Mouse (Mus musculus) hindbrain, embryonic 13.5 days (tissue): ENCODE measurements around the gene Gm49355. TPM values are rescaled to one million over a fixed set of nuclear protein-coding genes. Genes with fewer than 3 reads are reported as not detected.

ENCODE experiments used
- ATAC-seq: fragments of 200-750 bp; cut with Nextera tagmentation; 2 replicates; pipeline ENCODE4 v1.8.0; 2017; ENCODE audit warnings: moderate TSS enrichment; ENCODE audit not compliant: low FRiP score
- H3K27ac ChIP-seq: fragments of 300-500 bp; sonication (generic); 2 replicates; pipeline ENCODE4 v1.5.1; 2015; ENCODE audit warnings: inconsistent platforms, mild to moderate bottlenecking, moderate library complexity
- H3K27me3 ChIP-seq: fragments of 300-500 bp; sonication (generic); 2 replicates; pipeline ENCODE4 v1.6.1; 2015; ENCODE audit warnings: mild to moderate bottlenecking, inconsistent platforms
- H3K36me3 ChIP-seq: fragments of 300-500 bp; sonication (generic); 2 replicates; pipeline ENCODE4 v1.6.1; 2015; ENCODE audit warnings: mild to moderate bottlenecking, inconsistent platforms
- H3K4me1 ChIP-seq: fragments of 300-500 bp; sonication (generic); replicated peaks from 2 replicates; pipeline ENCODE4 v1.6.1; 2015; ENCODE audit warnings: inconsistent platforms
- H3K4me2 ChIP-seq: fragments of 300-500 bp; sonication (generic); 2 replicates; pipeline ENCODE4 v1.6.1; 2015; ENCODE audit warnings: inconsistent platforms, mild to moderate bottlenecking, moderate library complexity
- H3K4me3 ChIP-seq: fragments of 300-500 bp; sonication (generic); 2 replicates; pipeline ENCODE4 v1.5.1; 2015; ENCODE audit warnings: mild to moderate bottlenecking, inconsistent platforms
- H3K9ac ChIP-seq: fragments of 300-500 bp; sonication (generic); 2 replicates; pipeline ENCODE4 v1.6.1; 2015; ENCODE audit warnings: mild to moderate bottlenecking, inconsistent platforms
- H3K9me3 ChIP-seq: fragments of 300-500 bp; sonication (generic); 2 replicates; pipeline ENCODE4 v1.6.1; 2016; ENCODE audit warnings: inconsistent platforms
- WGBS: fragments of 180-500 bp; shearing (Covaris S2); methylation state at CpG from one replicate; pipeline ENCODE4 v1.1.7; 2015; 5-methylcytosine and 5-hydroxymethylcytosine counted together
- polyA plus RNA-seq: library from polyadenylated mRNA; unstranded; fragments of >200 nt; fragmentation: Nextera tagmentation; extraction: Ambion mirVana; gene quantifications from 2 replicates; pipeline ENCODE4 v1.2.1, GENCODE M21; 2015

Gene Gm49355
- polyA plus RNA-seq, 1 experiment from 2014 or later: not detected

DNA sequence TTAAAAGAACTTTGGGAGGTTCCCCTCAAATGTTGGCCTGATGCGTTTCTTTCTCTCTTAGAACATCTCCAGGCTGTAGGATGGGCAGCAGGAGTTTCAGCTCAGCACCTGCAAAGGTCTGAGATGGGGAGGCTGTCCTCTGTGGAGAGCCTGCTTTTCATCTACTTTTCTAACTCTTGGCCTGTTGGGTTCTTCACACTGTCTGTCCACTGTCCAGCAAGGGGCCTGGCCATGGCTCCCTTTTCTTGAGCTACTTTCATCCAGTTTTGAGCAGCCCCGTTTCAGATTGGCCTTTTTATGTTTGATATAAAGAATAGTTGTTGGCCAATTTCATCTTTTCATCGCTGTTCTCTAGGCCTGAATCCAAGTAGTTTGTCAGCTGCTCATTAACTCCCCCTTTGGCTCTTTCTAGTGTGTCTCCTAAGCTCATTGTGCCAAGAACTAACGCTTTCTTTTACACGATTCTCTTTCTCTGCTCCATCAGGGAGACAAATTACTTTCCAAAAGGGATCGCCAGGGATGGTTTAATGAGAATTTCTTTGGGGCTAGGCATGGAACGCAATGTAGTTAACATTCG, 53.7 kb downstream of the Gm49355 start:
- no peak for ATAC-seq

DNA sequence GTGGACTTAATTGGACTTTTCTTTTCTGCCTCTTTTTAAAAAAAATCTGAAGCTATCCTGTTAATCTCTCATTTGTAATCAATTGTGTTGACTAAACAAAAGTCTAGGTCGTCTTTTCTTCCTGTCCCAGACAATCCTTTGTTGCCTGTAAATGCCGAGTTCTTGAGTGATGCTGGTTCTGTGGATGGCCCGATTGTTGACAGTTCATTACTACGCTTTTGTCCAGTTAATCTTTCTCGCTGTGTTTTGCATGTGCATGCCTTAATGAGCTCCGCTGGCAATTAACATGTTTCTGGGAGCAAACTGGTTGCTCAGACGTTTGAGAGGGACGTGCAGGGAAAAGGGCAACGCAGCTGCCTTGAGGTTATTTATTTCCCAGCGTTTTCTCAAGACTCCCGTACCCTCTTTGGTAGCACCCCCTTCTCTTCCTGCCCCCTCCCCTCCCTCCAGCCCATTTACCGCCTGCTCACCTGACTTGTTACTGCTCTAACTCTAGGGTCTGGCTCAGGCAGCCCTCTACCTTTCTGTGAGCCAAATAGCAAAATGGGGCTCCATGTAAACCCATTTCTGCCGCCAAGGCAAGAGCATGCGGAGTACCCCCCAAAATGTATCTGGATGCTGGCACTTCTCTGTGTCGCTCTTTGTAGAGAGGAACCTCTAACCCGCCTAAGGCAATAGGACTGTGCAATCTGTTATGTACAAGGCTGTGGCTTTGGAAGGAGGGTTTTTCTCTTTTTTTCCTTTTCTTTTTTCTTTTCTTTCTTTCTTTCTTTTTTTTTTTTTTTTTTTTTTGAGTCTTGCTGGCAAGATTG, 54.4 kb downstream of the Gm49355 start:
- no peaks in the 10 kb centered on the region for H3K9me3 ChIP-seq
- no peak overlapping the region for H3K4me3 ChIP-seq
- H3K4me2 ChIP-seq: no peak overlapping the region
- H3K27me3 ChIP-seq: peaks cover 99% of the 10 kb centered on the region
- H3K9ac ChIP-seq: no peak overlapping the region
- H3K4me1 ChIP-seq: peaks cover 8% of the 10 kb centered on the region
- H3K27ac ChIP-seq: no peak overlapping the region
- under 1% methylated on average over 16 of the region's 16 CpGs for WGBS
- H3K36me3 ChIP-seq: no peaks in the 10 kb centered on the region
- ATAC-seq: peak; percentile 56

More for the DNA sequence above, 53.7 kb downstream of the Gm49355 start:
- H3K27ac ChIP-seq: no peak overlapping the region
- H3K9me3 ChIP-seq: no peaks in the 10 kb centered on the region
- no peak overlapping the region for H3K4me2 ChIP-seq
- WGBS: 1% methylated on average over 8 of the region's 8 CpGs
- no peaks in the 10 kb centered on the region for H3K36me3 ChIP-seq
- no peak overlapping the region for H3K9ac ChIP-seq
- H3K4me1 ChIP-seq: peaks cover 8% of the 10 kb centered on the region
- H3K27me3 ChIP-seq: peaks cover 99% of the 10 kb centered on the region
- H3K4me3 ChIP-seq: no peak overlapping the region

DNA sequence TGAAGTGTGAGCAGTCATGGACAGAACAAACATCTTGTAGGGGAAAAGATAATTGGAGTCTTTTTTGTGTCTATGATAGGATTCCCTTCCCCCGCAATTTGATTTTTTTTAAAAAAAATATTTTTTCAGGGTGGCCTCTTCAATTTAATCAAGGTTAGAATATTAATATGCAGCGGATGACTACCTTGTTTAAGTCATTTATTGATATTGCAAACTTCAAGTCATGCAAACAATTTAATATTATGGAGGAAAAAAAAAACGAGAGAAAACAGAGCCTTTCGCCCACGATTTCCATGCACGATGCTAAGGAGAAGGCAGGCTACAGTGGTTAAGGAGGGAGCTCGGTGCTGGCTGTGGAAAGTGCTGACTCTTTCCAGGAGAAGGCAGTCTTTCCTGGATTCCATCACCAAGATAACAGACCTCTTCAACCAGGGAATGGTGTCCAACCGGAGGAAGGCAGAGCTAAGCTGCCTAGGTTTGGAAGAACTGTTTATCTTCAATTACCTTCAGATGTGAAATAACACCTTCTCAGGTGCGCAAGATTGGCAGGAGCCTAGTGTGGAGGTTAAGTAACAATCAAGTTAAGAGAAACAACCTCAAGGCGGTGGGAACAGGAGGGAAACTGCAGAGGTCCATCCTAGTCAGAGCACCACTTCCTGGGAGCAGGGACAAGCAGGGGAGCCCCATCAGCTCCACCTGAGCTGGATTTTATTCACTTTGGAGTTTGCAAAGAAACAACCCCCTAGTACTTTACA, 55.2 kb downstream of the Gm49355 start:
- Histone ChIP-seq H3K4me1 (peaks cover 8% of the 10 kb centered on the region), H3K4me2 (no peak overlapping the region), H3K36me3 (no peaks in the 10 kb centered on the region), H3K27me3 (peaks cover 99% of the 10 kb centered on the region), H3K27ac (no peak overlapping the region), H3K4me3 (no peak overlapping the region), H3K9me3 (no peaks in the 10 kb centered on the region), H3K9ac (no peak overlapping the region)
- 2% methylated on average over 10 of the region's 10 CpGs for WGBS
- ATAC-seq: no peak

GRCm38 (mm10) chr14:12340238-12341074, 56.7 kb downstream of the Gm49355 start:
- no peak for ATAC-seq
- no peaks in the 10 kb centered on the region for H3K9me3 ChIP-seq
- no peak overlapping the region for H3K27ac ChIP-seq
- H3K4me1 ChIP-seq: peaks cover 19% of the 10 kb centered on the region
- no peak overlapping the region for H3K4me2 ChIP-seq
- peaks cover 99% of the 10 kb centered on the region for H3K27me3 ChIP-seq
- no peak overlapping the region for H3K4me3 ChIP-seq
- no peak overlapping the region for H3K9ac ChIP-seq
- H3K36me3 ChIP-seq: no peaks in the 10 kb centered on the region
- WGBS: 0% methylated on average over 19 of the region's 19 CpGs

DNA sequence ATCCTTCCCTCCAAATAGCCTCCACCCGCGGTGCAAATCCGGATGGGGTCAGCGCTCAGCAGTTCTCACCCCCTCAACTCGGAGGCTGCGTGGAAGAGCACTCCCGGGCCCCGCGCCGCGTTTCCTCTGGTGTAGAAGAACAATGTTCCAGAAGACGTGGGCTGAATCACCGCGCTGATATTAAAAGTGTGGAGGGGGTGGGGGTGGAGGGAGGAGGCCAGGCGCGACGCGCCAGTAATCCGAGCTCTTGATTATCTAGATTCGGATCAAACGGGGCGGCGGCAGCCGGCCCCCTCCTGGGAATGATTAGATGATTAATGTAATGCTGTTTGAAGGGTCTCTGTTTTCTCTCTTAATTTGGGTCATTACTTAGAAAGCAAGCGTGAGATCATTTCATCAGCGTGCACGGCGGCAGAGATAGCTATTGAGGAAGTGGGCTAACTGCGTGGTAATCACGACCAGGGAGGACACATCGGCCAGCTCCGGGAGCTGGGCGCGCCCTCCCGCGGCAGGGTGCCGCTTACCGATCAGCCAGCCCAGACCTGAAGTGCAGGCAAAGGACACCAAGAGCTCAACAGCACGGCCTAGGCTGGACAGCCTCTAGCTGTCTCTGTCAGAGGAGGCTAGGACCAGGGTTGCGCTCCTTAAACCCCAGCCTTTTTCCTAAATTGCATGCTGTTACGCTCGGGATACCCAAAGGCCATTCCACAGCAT, 57.5 kb downstream of the Gm49355 start:
- no peak overlapping the region for H3K4me3 ChIP-seq
- no peak overlapping the region for H3K4me2 ChIP-seq
- no peak overlapping the region for H3K9ac ChIP-seq
- no peak for ATAC-seq
- peaks cover 25% of the 10 kb centered on the region for H3K4me1 ChIP-seq
- H3K36me3 ChIP-seq: no peaks in the 10 kb centered on the region
- peaks cover 99% of the 10 kb centered on the region for H3K27me3 ChIP-seq
- under 1% methylated on average over 42 of the region's 42 CpGs for WGBS
- H3K27ac ChIP-seq: no peak overlapping the region
- H3K9me3 ChIP-seq: no peaks in the 10 kb centered on the region

GRCm38 (mm10) chr14:12341789-12342457, 58.1 kb downstream of the Gm49355 start:
- H3K9ac ChIP-seq: no peak overlapping the region
- no peak overlapping the region for H3K4me3 ChIP-seq
- H3K27me3 ChIP-seq: peaks cover 99% of the 10 kb centered on the region
- no peaks in the 10 kb centered on the region for H3K36me3 ChIP-seq
- H3K27ac ChIP-seq: no peak overlapping the region
- H3K4me2 ChIP-seq: no peak overlapping the region
- peaks cover 28% of the 10 kb centered on the region for H3K4me1 ChIP-seq
- H3K9me3 ChIP-seq: no peaks in the 10 kb centered on the region
- WGBS: 3% methylated on average over 24 of the region's 24 CpGs
- ATAC-seq: no peak

- Histone ChIP-seq H3K4me1 (peaks cover 28% of the 10 kb centered on the region), H3K27ac (no peak overlapping the region), H3K36me3 (no peaks in the 10 kb centered on the region), H3K27me3 (peaks cover 99% of the 10 kb centered on the region), H3K9me3 (no peaks in the 10 kb centered on the region), H3K4me3 (no peak overlapping the region), H3K9ac (no peak overlapping the region), H3K4me2 (no peak overlapping the region)
- ATAC-seq: no peak
- under 1% methylated on average over 23 of the region's 23 CpGs for WGBS
Observed at GRCm38 (mm10) chr14:12342458-12343131, 58.8 kb downstream of the Gm49355 start.

DNA sequence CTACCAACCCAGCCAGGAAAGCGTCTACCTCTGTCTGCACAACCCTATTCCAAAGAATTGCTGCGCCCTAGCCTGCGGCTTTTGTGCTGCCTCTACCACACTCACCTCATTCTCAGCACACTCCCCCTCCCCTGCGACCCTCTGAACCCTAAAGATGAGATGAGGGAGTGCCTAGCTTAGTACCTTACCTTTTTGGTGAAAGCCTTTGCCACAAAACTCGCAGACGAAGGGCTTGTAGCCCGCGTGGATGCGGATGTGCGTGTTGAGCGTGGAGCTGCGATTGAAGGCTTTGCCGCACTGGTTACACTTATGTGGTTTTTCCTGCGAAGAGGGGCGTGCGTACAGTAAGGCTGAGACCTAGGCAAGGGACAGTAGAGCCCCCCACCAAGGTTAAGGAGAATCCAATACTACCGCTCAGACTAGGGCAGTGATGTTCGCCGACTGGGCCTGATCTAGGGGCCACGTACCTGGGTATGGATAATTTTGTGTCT, 59.7 kb downstream of the Gm49355 start:
- Histone ChIP-seq H3K9me3 (no peaks in the 10 kb centered on the region), H3K9ac (no peak overlapping the region), H3K4me2 (no peak overlapping the region), H3K4me1 (peaks cover 23% of the 10 kb centered on the region), H3K4me3 (no peak overlapping the region), H3K36me3 (no peaks in the 10 kb centered on the region), H3K27ac (no peak overlapping the region), H3K27me3 (peaks cover 99% of the 10 kb centered on the region)
- no peak for ATAC-seq
- WGBS: 4% methylated on average over 20 of the region's 20 CpGs

GRCm38 (mm10) chr14:12344061-12344745, 60.4 kb downstream of the Gm49355 start:
- H3K27me3 ChIP-seq: peaks cover 100% of the 10 kb centered on the region
- peak overlapping the region; percentile 11; the same call in 1 of the 2 replicates for H3K4me3 ChIP-seq
- H3K4me1 ChIP-seq: peaks cover 22% of the 10 kb centered on the region
- H3K27ac ChIP-seq: no peak overlapping the region
- no peaks in the 10 kb centered on the region for H3K36me3 ChIP-seq
- H3K9ac ChIP-seq: no peak overlapping the region
- no peak for ATAC-seq
- H3K4me2 ChIP-seq: no peak overlapping the region
- H3K9me3 ChIP-seq: no peaks in the 10 kb centered on the region
- 3% methylated on average over 24 of the region's 24 CpGs for WGBS

DNA sequence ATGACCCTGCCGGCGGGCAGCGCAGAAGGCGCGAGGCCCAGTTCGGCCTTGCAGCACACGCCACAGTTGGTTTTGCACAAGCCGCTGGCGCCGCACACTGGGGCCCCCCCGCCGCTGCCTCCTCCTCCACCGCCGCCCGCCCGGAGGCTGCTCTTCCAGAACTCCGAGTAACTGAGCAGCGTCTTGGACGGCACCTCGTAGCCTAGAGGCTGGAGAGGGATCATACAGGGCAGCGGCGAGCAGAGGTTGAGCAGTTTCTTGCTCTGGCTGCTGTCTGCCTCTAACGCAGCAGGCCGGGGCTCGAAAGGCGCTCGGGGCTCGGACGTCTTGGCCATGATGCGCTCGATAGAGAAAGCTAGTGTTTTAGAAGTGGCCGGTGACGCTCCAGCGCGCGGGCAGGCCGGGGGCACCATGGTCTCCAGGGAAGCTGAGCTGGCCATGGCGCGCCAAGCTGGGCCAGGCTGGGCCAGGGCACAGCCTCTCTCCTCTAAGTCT, 61.0 kb downstream of the Gm49355 start:
- H3K9me3 ChIP-seq: no peaks in the 10 kb centered on the region
- no peak overlapping the region for H3K9ac ChIP-seq
- 0 out of 2 replicates have a peak overlapping the region, but pooled peaks have one; percentile 10 for H3K4me2 ChIP-seq
- no peak overlapping the region for H3K27ac ChIP-seq
- peaks cover 22% of the 10 kb centered on the region for H3K4me1 ChIP-seq
- no peaks in the 10 kb centered on the region for H3K36me3 ChIP-seq
- H3K27me3 ChIP-seq: peaks cover 100% of the 10 kb centered on the region
- peak overlapping the region; percentile 11; the same call in 1 of the 2 replicates for H3K4me3 ChIP-seq
- WGBS: under 1% methylated on average over 39 of the region's 39 CpGs
- ATAC-seq: no peak
